Mouse (Mus musculus): ENCODE results near the gene Igfbp5.

The Igfbp5 gene

DNA sequence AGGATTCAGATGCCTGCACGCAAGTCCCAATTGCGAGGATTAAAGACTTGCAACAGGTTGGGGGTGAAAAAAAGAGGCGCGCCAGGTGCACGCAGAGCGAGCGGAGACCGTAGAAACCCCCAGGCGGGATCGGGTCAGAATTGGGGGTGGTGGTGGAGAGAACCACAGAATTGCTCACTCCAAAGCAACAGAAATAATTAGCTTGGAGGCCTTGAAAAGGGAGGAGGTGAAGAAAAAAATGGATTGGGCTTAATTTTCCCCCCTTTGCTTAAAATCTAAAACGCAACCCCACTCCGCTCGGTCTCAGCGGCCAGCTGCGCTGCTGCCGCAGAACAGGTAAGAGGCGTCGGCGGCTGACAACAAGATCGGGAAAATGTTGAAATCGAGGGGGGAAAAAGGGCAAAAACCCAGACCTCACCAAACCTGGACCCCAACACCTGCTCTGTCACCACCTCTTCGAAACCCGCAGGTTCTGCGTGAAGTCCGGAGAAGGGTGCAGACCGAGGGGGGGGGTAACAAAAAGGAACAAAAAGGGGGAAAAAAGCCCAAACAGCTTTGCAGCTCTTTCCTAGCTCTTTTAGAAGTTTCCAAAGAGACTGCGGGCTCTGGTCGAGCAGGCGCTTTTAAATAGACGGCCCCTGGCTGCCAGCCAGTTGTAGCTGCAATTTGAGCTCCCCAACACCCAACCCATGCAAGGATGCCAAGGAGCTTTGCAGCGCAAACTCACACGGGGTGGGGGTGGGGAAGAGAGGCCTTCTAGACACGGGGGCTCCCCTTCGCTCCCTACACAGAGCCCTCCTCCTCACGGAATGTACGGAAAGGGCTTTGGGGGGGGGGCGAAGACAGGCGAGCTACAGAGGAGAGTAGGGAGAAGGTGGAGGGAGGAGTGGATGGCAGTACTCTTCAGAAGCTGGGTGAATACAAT lies at the start of gene Igfbp5:
Gene Igfbp5 (minus strand): TSS at position 598 of the 925 bp plus-strand sequence.
- CTCF ChIA-PET = interaction anchor here (0.5 to 2.4 kb wide), 7 partner anchors 8 to 1148 kb away, joined by 3 to 8 read pairs (median 4); no protein-coding TSS in a partner anchor
- POLR2A ChIA-PET = interaction anchor here (0.6 to 3.9 kb wide), 21 partner anchors 10 to 967 kb away, joined by 3 to 24 read pairs (median 4); partner anchors contain the start of genes Rpl37a (in 3 of the 4), Igfbp2 (in 1 of the 4), Pecr (in 1 of the 4) and Tmem169 (in 1 of the 4)

DNA sequence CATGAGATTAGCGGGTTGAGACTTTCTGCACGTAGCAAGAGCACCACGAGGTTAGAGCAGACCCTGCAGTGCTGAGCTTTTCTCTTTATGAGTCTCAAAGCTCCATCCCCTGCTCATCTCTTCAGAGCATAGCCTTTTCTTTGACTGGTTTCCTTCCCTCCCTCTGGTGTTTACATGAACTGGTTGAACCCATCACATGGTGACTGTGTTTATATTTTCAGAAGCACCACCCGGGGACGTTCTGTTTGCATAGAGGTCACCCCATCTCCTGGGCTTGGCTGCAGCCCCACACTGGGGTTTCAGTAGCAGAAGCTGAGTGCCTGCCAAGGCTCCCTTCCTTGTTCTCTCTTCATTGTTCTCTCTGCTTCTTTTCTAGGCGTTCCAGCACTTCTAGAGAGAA lies 40.1 kb upstream of the Igfbp5 start:
- ChIA-PET POLR2A (no interaction called here), CTCF (no interaction called here)

DNA sequence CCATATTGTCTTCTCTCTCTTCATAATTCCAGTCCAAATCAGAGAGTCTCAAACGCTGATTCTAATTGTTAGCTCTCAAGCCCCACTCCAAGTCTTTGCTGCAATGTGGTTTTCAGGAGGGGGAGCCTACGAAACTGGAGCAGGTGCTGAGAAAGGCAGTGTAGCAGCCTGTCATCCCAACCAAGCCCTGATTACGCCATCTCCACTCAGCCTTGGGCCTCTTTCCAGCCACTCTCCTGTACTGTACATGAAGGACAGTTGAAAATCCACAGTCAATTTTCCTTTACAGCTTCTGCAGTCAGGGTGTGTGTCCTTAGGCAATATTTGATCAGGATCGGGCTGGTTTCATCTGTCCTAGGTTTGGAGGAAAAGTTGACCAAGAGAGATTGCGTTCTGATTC lies 38.4 kb upstream of the Igfbp5 start:
- ChIA-PET CTCF (interaction anchor here in 1 of 4 experiments (0.6 kb wide), 2 partner anchors 35 to 355 kb away, joined by 3 to 4 read pairs; no protein-coding TSS in a partner anchor), POLR2A (interaction anchor here in 1 of 4 experiments (0.5 to 0.6 kb wide), 2 partner anchors 28 to 144 kb away, joined by 3 read pairs; no protein-coding TSS in a partner anchor)

DNA sequence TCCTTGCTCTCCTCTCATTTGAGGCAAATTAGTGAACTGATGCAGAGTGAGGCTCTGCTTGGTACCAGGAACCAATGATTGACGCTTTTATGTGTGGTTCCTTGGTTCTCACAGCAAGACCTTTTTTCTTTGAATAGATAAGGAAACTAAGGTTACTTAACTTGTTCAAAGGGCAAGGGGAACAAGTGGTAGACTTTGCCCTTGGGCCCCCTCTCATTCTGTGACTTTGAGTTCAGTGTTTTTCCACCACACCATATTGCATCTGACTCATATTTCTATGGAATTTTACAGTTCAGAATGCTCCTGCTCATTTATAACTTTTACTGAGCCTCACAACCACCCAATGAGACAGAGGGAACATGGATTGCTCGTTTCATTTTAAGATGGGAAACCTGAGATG lies 21.1 kb upstream of the Igfbp5 start:
- POLR2A ChIA-PET = no interaction called here
- CTCF ChIA-PET = no interaction called here

DNA sequence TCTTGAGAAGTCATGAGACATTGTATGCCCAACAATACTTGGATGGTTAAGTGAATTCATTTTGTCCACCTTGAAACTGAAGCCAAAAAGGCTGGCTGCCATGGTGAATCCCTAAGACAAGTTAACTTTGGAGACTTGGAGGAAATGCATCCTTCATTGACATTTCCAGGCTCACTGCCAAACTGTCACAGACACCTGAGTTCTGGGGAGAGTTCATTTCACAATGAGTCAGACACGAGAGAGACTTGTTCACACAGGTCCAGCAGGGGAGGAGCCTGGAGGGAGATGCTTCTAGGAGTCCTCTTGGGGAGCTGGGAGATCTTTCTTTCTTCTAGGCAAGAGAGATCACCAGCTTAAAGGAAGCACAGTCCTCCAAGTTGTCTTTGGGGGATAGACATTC lies 13.2 kb upstream of the Igfbp5 start:
- CTCF ChIA-PET = interaction anchor here in 2 of 4 experiments (0.8 to 1.2 kb wide), 2 partner anchors 9 to 10 kb away, joined by 3 to 4 read pairs; no protein-coding TSS in a partner anchor
- POLR2A ChIA-PET = interaction anchor here in 1 of 4 experiments (0.8 kb wide), 1 partner anchor 74 kb away, joined by 3 read pairs; no protein-coding TSS in a partner anchor

DNA sequence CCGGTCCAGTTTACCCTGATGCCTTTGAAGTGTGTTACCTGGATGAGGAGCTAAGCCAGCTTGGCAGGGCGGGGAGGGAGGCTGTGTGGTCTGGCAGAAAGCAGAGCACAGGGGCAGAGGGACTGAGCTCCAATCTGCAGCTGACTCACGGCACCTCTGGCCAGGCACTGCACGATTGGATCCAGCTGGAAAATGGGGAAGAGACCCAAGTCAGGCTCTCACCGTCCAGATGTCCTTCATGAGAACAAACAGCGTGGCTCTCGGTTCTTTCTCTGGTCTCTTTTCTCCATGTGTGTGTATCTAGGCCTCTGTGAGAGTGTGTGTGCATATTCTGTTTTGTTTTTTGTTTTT lies 11.1 kb upstream of the Igfbp5 start:
- ChIA-PET CTCF (no interaction called here), POLR2A (interaction anchor here in 1 of 4 experiments (0.6 kb wide), 1 partner anchor 13 kb away, joined by 5 read pairs; no protein-coding TSS in a partner anchor)

DNA sequence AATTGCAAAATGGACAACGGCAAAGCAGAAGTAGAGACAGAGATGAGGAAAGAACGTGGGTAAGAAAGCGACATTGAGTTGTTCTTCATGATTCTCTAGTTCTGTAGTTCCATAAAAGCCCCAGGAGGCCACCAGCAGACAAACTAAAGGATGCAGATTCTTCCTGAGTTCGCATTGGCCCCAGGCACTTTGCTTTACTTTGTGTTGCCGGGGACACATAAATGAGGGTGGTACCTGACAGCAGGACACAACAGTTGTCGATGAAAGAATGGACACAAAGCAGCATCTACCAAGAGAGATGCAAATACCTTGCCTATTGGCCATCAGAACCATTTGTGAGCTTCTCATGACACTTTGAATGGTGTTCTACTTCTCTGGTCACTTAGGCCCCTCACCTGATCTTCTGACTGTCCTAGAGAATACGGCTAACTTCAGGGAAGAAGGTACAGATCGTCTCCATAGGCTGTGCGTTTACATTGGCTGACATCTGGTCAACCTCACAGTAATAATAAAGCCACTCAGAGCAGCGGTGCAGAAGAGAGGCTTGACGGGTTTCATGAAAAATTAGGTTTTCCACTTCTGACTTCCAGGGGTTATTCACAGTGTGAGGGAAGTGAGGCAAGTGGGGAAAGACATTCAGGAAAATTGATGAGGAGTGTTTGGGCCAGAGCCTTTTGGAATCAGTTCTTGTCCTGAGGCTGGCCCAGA lies 10.6 kb upstream of the Igfbp5 start:
- POLR2A ChIA-PET = interaction anchor here in 1 of 4 experiments (0.6 kb wide), 2 partner anchors 13 to 28 kb away, joined by 3 to 5 read pairs; no protein-coding TSS in a partner anchor

DNA sequence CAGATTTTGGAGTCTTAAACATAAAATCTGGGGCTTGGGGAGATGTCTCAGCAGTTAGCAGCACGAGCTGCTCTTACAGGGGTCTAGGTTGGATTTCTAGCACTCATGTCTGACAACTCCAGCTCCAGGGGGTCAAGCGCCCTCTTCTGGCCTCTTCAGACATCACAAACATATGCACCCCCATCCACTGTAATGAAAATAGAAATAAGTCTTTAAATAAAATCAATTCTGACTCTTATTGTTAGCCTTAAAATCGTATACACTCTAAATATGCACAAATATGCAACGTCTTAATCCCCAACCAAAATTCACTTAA lies 4.6 kb upstream of the Igfbp5 start:
- ChIA-PET CTCF (interaction anchor here in 3 of 4 experiments (0.5 to 3.5 kb wide), 15 partner anchors 9 to 984 kb away, joined by 3 to 27 read pairs (median 4); no protein-coding TSS in a partner anchor), POLR2A (no interaction called here)

More for the DNA sequence above, 10.6 kb upstream of the Igfbp5 start:
- CTCF ChIA-PET = no interaction called here

DNA sequence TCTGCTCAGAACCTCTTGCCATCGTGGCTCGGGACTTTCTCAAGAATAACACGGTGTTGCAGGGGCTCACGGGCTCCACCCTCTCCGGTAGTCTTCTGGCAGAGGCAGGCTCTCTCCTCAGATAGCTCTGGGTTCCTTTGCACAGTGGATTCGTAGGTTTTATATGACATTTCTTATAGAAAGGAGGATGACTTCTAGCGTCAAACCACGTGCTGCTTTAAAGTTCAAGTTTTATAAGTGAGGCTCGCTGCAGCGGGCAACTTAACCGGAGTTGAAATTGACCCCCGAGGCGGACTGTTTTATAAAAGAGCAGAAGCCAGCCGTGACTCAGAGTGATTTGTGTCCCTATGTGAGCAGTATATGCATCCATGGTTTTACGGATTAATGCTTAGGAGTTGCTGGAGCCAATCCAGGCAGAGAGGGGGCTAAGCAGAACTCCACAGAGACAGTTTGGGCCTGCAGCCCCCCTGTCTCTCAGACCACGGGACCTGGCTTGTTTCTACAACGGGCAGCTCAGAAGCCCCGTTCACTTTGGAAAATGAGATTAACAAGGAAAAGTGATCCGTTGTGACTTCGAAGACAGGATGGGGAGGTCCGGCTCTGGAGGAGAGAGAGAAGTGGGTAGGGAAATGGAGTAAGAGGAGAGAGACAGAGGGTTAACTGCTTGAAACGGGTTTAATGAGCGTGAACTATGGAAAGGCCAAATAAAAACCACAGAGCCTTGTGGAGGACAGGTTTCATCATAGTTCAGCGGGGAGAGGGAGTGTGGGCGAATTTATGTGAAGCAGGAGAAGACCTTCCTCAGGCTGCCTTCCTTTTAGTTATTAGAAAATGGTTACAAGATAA lies 4.0 kb upstream of the Igfbp5 start:
- POLR2A ChIA-PET = interaction anchor here in 1 of 4 experiments (0.9 kb wide), 1 partner anchor 44 kb away, joined by 3 read pairs; no protein-coding TSS in a partner anchor
- CTCF ChIA-PET = interaction anchor here (0.5 to 3.5 kb wide), 34 partner anchors 8 to 984 kb away, joined by 3 to 27 read pairs (median 4); no protein-coding TSS in a partner anchor

DNA sequence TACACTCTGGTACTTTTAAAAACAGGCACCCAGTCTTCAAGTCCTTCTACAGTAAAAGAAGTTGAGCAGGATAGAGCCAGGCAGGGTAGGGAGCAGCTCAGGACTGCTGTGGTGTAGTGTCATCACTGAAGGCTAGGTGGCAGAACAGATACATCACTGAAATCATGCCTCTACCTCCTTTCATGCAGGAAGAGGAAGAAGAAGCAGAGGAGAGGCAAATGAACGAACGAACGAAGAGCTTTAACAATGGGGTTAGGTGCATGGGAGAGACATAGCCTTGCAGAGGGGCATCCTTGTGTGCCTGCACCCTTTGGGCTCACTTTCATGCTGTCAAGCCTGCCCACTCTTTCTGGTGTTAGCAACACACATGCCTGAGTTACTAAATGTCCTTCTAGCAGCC lies 3.2 kb upstream of the Igfbp5 start:
- ChIA-PET CTCF (interaction anchor here in 3 of 4 experiments (0.5 to 3.5 kb wide), 31 partner anchors 10 to 985 kb away, joined by 3 to 27 read pairs (median 4); no protein-coding TSS in a partner anchor), POLR2A (interaction anchor here in 2 of 4 experiments (0.7 to 0.9 kb wide), 2 partner anchors 43 to 498 kb away, joined by 3 read pairs; no protein-coding TSS in a partner anchor)

DNA sequence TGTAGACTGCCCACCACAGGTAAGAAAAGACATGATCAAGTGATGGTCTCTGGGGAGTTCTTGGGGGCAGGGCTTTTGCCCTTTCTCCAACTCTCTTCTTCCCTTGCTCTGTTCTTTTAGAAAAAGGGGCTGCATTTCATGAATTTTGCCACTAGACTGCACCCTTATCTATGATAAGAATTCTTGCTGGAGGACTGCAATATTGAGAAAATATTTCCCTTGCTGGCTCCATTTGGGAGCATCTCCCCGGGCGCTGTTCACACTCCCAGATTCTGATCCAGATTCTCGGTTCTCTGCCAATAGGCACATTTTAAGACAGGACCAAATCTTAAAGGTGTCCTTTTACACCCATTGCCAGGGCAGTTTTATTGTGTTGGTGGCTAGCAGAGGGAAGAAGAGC lies 1.4 kb upstream of the Igfbp5 start:
- POLR2A ChIA-PET = no interaction called here
- CTCF ChIA-PET = interaction anchor here in 2 of 4 experiments (0.7 to 3.5 kb wide), 4 partner anchors 10 to 987 kb away, joined by 3 to 21 read pairs (median 8); no protein-coding TSS in a partner anchor

DNA sequence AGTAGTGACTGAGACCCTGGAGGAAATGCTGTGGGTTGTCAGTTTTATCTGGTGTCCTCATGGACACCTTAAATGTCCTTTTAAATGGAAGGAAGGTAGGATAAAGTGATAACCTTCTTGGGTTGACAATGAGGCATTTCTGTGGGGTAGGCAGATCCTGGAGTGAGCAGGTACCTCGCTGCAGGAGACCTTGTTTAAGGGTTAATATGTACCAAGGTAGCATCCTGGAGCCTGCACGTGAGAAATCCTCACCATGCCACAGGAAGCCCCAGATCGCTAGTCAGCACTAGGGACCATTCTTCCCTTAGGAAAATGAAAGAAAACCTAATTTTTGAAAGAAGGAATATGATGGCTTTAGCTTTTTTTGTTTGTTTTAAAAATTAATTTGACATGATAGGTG lies 1.0 kb upstream of the Igfbp5 start:
- POLR2A ChIA-PET = interaction anchor here in 2 of 4 experiments (1.4 to 1.5 kb wide), 2 partner anchors 160 to 632 kb away, joined by 5 to 6 read pairs; no protein-coding TSS in a partner anchor
- CTCF ChIA-PET = interaction anchor here in 2 of 4 experiments (0.6 to 1.3 kb wide), 3 partner anchors 10 to 1179 kb away, joined by 3 to 4 read pairs (median 3); no protein-coding TSS in a partner anchor

DNA sequence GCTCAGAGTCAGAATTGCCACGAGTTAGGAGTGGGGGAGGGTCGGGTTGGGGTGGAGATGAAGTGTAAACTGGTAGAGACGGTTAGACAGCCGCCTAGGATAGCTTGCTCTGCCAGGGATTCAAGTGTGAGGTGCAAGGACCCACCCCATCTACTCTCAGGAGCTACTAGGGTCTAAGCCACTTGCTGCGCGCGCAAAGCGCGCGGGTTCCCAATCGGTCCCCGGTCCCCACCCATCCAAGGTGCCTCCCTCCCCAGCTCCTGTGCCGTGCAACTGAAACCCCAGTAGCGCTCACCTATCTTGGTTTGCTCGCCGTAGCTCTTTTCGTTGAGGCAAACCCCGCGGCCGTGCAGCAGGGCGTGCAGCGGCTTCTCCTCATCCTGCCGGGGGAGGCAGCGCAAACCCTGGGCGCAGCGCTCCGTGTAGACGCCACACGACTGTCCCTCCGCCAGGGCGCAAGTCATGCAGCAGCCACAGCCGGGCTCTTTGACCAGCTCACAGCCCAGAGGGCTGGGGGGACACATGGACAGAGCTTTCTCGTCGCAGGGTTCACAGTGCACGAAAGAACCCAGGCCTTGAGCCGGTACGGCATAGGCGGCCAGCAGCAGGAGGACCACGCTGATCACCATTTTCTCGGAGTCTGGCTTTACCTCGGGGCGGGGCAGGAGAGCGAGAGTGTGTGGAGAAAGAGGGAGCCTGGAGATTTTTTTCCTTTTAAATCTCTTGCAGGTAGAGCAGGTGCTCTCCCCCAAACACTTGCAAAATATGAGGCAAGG lies 985 bp downstream of the Igfbp5 start:
- CTCF ChIA-PET = interaction anchor here in 3 of 4 experiments (0.5 to 2.4 kb wide), 6 partner anchors 8 to 1900 kb away, joined by 3 to 10 read pairs (median 6); no protein-coding TSS in a partner anchor
- POLR2A ChIA-PET = interaction anchor here (0.6 to 3.9 kb wide), 30 partner anchors 11 to 989 kb away, joined by 3 to 42 read pairs (median 4); partner anchors contain the start of genes Rpl37a (in 2 of the 4) and Igfbp2 (in 1 of the 4)

DNA sequence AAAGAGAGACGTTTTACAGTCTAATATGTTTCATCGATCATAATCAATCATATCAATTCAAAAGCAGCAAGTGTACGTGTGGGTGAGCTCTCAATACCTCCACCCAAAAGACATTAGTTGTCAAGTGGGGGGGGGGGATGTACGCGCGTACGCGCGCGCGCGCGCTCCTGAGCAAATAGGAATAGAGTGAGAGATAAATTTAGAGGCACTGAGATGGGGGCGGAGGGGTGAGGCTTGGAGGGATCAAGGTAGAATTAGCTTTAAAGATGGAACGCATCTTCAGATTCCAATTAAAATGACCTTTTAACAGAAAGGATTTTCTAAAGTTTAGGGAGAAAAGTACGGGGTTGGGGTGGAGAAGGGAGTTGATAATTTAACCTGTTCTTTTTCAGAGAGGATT lies 1.6 kb downstream of the Igfbp5 start:
- ChIA-PET POLR2A (interaction anchor here in 3 of 4 experiments (0.6 to 3.9 kb wide), 36 partner anchors 10 to 1267 kb away, joined by 3 to 42 read pairs (median 4); partner anchors contain the start of genes Rpl37a (in 2 of the 3) and Igfbp2 (in 1 of the 3)), CTCF (interaction anchor here in 3 of 4 experiments (0.5 to 2.4 kb wide), 7 partner anchors 10 to 1900 kb away, joined by 3 to 10 read pairs (median 4); no protein-coding TSS in a partner anchor)

DNA sequence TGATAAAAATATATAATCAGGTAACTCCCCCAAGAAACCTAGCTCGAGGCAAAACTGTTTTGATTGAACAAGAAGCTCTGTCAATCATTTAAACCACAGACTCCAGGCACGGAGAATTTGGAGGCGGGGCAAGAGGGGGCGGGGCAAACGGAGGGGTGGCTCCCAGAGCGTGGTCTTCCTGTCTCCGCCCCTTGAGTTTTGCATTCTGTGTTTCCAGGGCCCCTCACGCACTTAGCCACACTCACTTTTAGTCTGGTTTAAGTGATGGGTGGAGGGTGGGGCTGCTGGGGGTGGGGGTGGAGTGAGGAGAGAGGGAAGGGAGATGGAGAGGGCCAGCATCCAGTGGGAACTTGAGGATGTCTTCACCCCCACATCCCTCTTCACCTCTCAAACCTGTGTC lies 2.2 kb downstream of the Igfbp5 start:
- ChIA-PET POLR2A (interaction anchor here (0.6 to 3.9 kb wide), 37 partner anchors 10 to 1267 kb away, joined by 3 to 42 read pairs (median 4); partner anchors contain the start of genes Igfbp2 (in 2 of the 4) and Rpl37a (in 1 of the 4)), CTCF (interaction anchor here (0.6 to 1.7 kb wide), 9 partner anchors 9 to 1141 kb away, joined by 3 to 8 read pairs (median 3); no protein-coding TSS in a partner anchor)

DNA sequence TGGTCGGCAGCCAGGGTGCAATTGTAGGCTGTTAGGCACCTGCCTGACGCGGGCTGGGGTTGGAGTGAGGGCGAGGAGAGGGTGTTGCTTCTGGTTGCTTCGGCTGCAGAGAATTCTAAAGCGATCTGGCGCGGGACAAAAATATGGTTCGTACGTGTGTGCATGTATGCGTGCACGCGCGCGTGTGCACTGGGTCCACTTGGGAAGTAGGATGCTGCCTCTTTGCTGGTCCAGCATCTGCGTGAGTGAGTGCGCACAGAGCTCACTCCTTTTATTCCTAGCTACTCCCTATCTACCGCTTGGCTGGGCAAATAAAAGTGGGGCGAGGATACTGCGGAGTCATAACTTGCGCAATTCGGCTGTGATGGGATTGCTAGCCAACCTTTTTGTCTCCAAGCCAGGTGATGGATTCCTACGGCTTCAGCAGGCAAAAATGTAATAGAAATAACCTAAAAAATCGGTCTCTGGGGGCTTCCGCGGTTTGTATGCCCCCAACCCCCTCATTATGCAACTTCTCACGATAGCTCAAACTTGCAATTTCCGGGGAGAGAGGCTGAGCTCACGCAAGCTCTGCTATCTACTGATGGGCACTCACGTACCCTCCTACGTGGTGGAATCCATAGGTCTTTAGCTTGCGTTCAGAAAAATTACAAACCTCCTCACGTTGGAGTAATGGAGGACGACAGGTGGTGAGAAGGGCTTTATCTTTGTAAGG lies 2.8 kb downstream of the Igfbp5 start:
- ChIA-PET CTCF (interaction anchor here (0.6 to 1.8 kb wide), 12 partner anchors 7 to 1142 kb away, joined by 3 to 6 read pairs (median 3); no protein-coding TSS in a partner anchor), POLR2A (interaction anchor here (0.6 to 3.9 kb wide), 39 partner anchors 9 to 991 kb away, joined by 3 to 42 read pairs (median 4); partner anchors contain the start of gene Igfbp2 (in 2 of the 4))

Data from embryonic stem cell, embryonic (primary cell).